Mouse (Mus musculus) kidney, adult 2 months (tissue): ENCODE measurements around the gene Abca8b.

ENCODE experiments used
- CTCF ChIP-seq: fragments of 200-500 bp; conservative IDR thresholded peaks from 2 replicates; pipeline ENCODE4 v1.5.1; 2011; ENCODE audit warnings: low read depth, mild to moderate bottlenecking, control low read depth, low read length, moderate library complexity, mixed read lengths; ENCODE audit not compliant: insufficient read depth, insufficient read length
- POLR2A ChIP-seq: fragments of 200-500 bp; IDR thresholded peaks from one replicate; pipeline ENCODE4 v1.6.1; 2011; ENCODE audit warnings: low read depth, low read length, control low read depth

- no peak for TF ChIP-seq CTCF
- no peak for TF ChIP-seq POLR2A
Observed at GRCm38 (mm10) chr11:109936915-109937314, 58.7 kb downstream of the Abca8b start.
